Mouse (Mus musculus) cortical plate, adult 2 months (tissue): ENCODE data around the gene Tmem206.

Experiments used
- CTCF ChIP-seq: fragments of 200-500 bp; IDR thresholded peaks from 2 replicates; pipeline ENCODE4 v1.5.1; 2011; ENCODE audit warnings: mild to moderate bottlenecking, control low read depth, low read length; ENCODE audit not compliant: insufficient read depth; ENCODE audit errors: extremely low read depth
- POLR2A ChIP-seq: fragments of 200-500 bp; IDR thresholded peaks from 2 replicates; pipeline ENCODE4 v1.6.1; 2011; ENCODE audit warnings: mild to moderate bottlenecking, low read length, control low read depth; ENCODE audit not compliant: insufficient read depth; ENCODE audit errors: extremely low read depth

- peak; percentile 27 for TF ChIP-seq CTCF
- no peak for TF ChIP-seq POLR2A
Observed at GRCm38 (mm10) chr1:191288762-191289161, 37.0 kb upstream of the Tmem206 start.
